Mouse (Mus musculus) olfactory bulb, adult 2 months (tissue): ENCODE measurements around the gene Pam.

Experiments
- CTCF ChIP-seq: fragments of 200-500 bp; IDR thresholded peaks from 2 replicates; pipeline ENCODE4 v1.5.1; 2012; ENCODE audit warnings: low read depth, mild to moderate bottlenecking, low read length, moderate library complexity; ENCODE audit not compliant: insufficient read depth
- POLR2A ChIP-seq: fragments of 200-500 bp; IDR thresholded peaks from 2 replicates; pipeline ENCODE4 v1.6.1; 2012; ENCODE audit warnings: mild to moderate bottlenecking, low read depth, low read length, moderate library complexity; ENCODE audit not compliant: insufficient read depth

- TF ChIP-seq CTCF (no peak), POLR2A (no peak)
These were observed 24.1 kb upstream of the Pam start for GRCm38 (mm10) chr1:98119595-98119994.
